ENCODE assay signal across 8 mouse cellular contexts in the genomic region with DNA sequence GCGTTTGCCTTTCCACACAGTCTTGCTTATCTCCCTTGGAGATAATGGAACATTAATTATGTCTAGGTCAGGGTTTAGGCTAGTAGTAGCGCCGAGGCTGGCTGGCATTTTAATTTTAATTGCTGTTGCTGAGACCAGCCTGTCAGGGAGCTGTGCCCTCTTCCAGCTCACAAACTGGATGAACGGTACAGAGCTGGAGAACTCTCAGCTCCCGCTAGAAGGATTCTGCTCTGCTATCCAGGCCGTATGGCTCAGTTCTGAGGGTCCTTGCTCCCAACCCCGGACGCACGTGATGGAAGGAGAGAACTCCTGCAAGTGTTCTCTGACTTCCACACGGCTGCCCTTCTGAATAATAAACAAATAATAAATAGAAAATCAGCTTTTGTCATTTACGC. TPM values are rescaled to one million over a fixed set of nuclear protein-coding genes. Genes with fewer than 3 reads are reported as not detected.
DNase-seq lines count a peak whose midpoint lies in the region; ATAC-seq and TF ChIP-seq lines count a peak whose summit lies in the region.

No protein-coding gene starts in this region.

- TF ChIP-seq CTCF in gastrocnemius, adult 2 months (IDR thresholded peaks at IDR 0.05): no peak
- no peak for TF ChIP-seq CTCF in C2C12 (IDR thresholded peaks at IDR 0.05; ENCODE audit: control insufficient read depth, insufficient read depth, insufficient read length)

- H3K36me3 ChIP-seq in C2C12 (ENCODE audit: control insufficient read depth, insufficient read depth): no peaks in the 10 kb centered on the region
- no peaks in the 10 kb centered on the region for H3K36me3 ChIP-seq in forebrain, embryonic 10.5 days (replicated peaks)
- H3K36me3 ChIP-seq in liver, embryonic 13.5 days: no peaks in the 10 kb centered on the region

- ATAC-seq in liver, embryonic 13.5 days (ENCODE audit: low read depth): no peak

- H3ac ChIP-seq in C2C12 (ENCODE audit: control insufficient read depth, insufficient read length, low read depth): peak overlapping the region; percentile 37

- no peaks in the 10 kb centered on the region for H3K27me3 ChIP-seq in C2C12 (ENCODE audit: control insufficient read depth, insufficient read depth, insufficient read length)
- peaks cover 21% of the 10 kb centered on the region for H3K27me3 ChIP-seq in forebrain, embryonic 10.5 days (ENCODE audit: poor library complexity, severe bottlenecking)
- H3K27me3 ChIP-seq in liver, embryonic 13.5 days: no peaks in the 10 kb centered on the region; the same call in 1 of the 2 replicates

- H3K4me2 ChIP-seq in liver, embryonic 13.5 days: peak overlapping the region; percentile 98

- no peak for DNase-seq in gastrocnemius, adult 2 months
- no peak for DNase-seq in gastrocnemius, adult 18-20 months (ENCODE audit: low spot score)
- no peak for DNase-seq in forebrain, embryonic 10.5 days (ENCODE audit: extremely low spot score, low spot score)
- DNase-seq in liver, embryonic 13.5 days: no peak
- no peak for DNase-seq in spleen, postnatal 36 days (ENCODE audit: low spot score in 2 of 2)
- no peak for DNase-seq in adrenal gland, postnatal 10 days
- no peak for DNase-seq in urinary bladder, postnatal 25 days (ENCODE audit: low spot score)

- no peaks in the 10 kb centered on the region for H3K9me3 ChIP-seq in forebrain, embryonic 10.5 days
- H3K9me3 ChIP-seq in liver, embryonic 13.5 days (replicated peaks): no peaks in the 10 kb centered on the region

- H3K9ac ChIP-seq in liver, embryonic 13.5 days: peak overlapping the region; percentile 75

- peak overlapping the region; percentile 95 for H3K4me3 ChIP-seq in gastrocnemius, adult 2 months
- H3K4me3 ChIP-seq in C2C12 (ENCODE audit: insufficient read depth, poor library complexity, severe bottlenecking): no peak overlapping the region
- peak overlapping the region; percentile 82 for H3K4me3 ChIP-seq in forebrain, embryonic 10.5 days
- peak overlapping the region; percentile 78 for H3K4me3 ChIP-seq in liver, embryonic 13.5 days (replicated peaks)

- intact Hi-C loops in gastrocnemius, adult 2 months (cut with DNase I): loop anchor here (2.0 kb wide), 1 partner anchor 60 kb away; a partner anchor contains a TSS

- no peaks in the 10 kb centered on the region for H3K79me3 ChIP-seq in C2C12 (ENCODE audit: low read depth)

- H3K4me1 ChIP-seq in forebrain, embryonic 10.5 days: peaks cover 36% of the 10 kb centered on the region
- peaks cover 69% of the 10 kb centered on the region for H3K4me1 ChIP-seq in liver, embryonic 13.5 days (replicated peaks)

- WGBS in forebrain, embryonic 10.5 days: 34% methylated on average over 11 of the region's 11 CpGs
- WGBS in liver, embryonic 13.5 days (ENCODE audit: insufficient replicate concordance): 37% methylated on average over 11 of the region's 11 CpGs

- H3K27ac ChIP-seq in gastrocnemius, adult 2 months: peak overlapping the region; percentile 88
- H3K27ac ChIP-seq in forebrain, embryonic 10.5 days: peak overlapping the region; percentile 89
- H3K27ac ChIP-seq in liver, embryonic 13.5 days: peak overlapping the region; percentile 91

- no peaks in the 10 kb centered on the region for H3K79me2 ChIP-seq in C2C12 (ENCODE audit: control insufficient read depth, insufficient read depth)

TF ChIP-seq in C2C12, 6 proteins besides CTCF, POLR2A, EP300 and RAD21:
- TF ChIP-seq MAX (IDR thresholded peaks at IDR 0.05) (no peak), MYOD1 (IDR thresholded peaks at IDR 0.05; ENCODE audit: control insufficient read depth, insufficient read length, low read depth) (no peak), CEBPB (IDR thresholded peaks at IDR 0.05; ENCODE audit: low read depth) (no peak), USF1 (IDR thresholded peaks at IDR 0.05; ENCODE audit: low read depth) (no peak), MYOG (IDR thresholded peaks at IDR 0.05; ENCODE audit: control insufficient read depth, extremely low read depth, insufficient read length) (no peak)
TF ChIP-seq in C2C12: peak in this region for 0.

RNA-seq across cellular contexts. Expression of a gene that starts 0.7 kb away (rescaled TPM):
- total RNA-seq in gastrocnemius, adult 2 months (2021): 1 to 10 TPM; 3.1 to 4.0 TPM
- 1 to 10 TPM; 3.0 to 4.2 TPM for total RNA-seq in gastrocnemius, adult 18-20 months (2021)
- polyA plus RNA-seq in C2C12 (2012; fragmentation: generic; extraction: Trizol): 9.2 TPM
- 10.4 and 10.7 TPM in 2 replicates for polyA plus RNA-seq in forebrain, embryonic 10.5 days (2016; fragmentation: Nextera tagmentation; extraction: Ambion mirVana)
- 4.2 and 4.7 TPM in 2 replicates for polyA plus RNA-seq in liver, embryonic 13.5 days (2015; fragmentation: Nextera tagmentation; extraction: Ambion mirVana)
- total RNA-seq in adrenal gland, postnatal 10 days (2021): 10 to 100 TPM; 18.0 to 23.0 TPM

RNA-seq across cellular contexts. Expression of a gene that starts 36.4 kb away (rescaled TPM):
- 1 to 10 TPM; 1.5 TPM for total RNA-seq in gastrocnemius, adult 2 months (2021)
- 1 to 10 TPM; 1.8 to 2.3 TPM for total RNA-seq in gastrocnemius, adult 18-20 months (2021)
- polyA plus RNA-seq in C2C12 (2012; fragmentation: generic; extraction: Trizol): 0.02 TPM
- 0.40 and 0.52 TPM in 2 replicates for polyA plus RNA-seq in forebrain, embryonic 10.5 days (2016; fragmentation: Nextera tagmentation; extraction: Ambion mirVana)
- polyA plus RNA-seq in liver, embryonic 13.5 days (2015; fragmentation: Nextera tagmentation; extraction: Ambion mirVana): 0.16 and 0.22 TPM in 2 replicates
- under 1 TPM; 0.63 to 0.73 TPM for total RNA-seq in adrenal gland, postnatal 10 days (2021)
